Mouse (Mus musculus): ENCODE measurements at regions not wholly inside any gene's neighbourhood (a gene's known extent, or its start where the extent isn't known, plus 50 kb on each side); places are given as distances from the start of the nearest gene placed in this dataset.

DNA sequence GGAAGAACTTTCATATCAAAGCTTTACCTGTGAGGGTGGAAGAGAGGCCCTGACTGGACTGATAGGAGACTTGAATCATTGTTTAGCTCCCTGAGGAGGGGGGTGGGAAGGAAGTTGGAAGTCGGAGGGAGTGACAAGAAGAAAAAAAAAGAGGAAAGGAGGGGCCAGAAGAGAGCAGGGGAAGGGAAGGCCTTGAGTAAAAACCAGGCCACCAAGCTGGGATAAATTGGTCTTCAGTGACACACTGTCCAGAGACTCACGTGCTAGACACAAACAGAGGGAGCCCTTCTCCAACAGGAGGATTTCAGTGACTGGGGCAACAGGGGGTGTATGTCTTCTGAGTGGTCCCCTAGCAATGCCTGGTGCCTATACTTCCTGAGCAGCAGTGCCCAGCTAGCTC is 172.9 kb downstream of the Dact1 start:
- Histone ChIP-seq H3K9me3 (ENCODE audit: control insufficient read depth, low read length) (no peaks in the 10 kb centered on the region), H3K4me2 (ENCODE audit: low read depth) (no peak overlapping the region), H3K36me3 (replicated peaks; ENCODE audit: control insufficient read depth, insufficient read depth, low read depth) (no peaks in the 10 kb centered on the region), H3K9ac (replicated peaks) (no peak overlapping the region), H3K4me3 (ENCODE audit: insufficient read depth in 1 of 2, low read depth in 2 of 2, low read length in 2 of 2) (no peak overlapping the region), H3K27me3 (ENCODE audit: control insufficient read depth, insufficient read depth, low read length) (no peaks in the 10 kb centered on the region), H3K4me1 (replicated peaks; ENCODE audit: control insufficient read depth in 2 of 2, insufficient read depth in 2 of 2, low read length in 1 of 2) (peaks cover 0 to 4% of the 10 kb centered on the region in 2 experiments; a peak in 1 of 4 replicates), H3K27ac (no peak overlapping the region)
- 13% methylated on average over 2 of the region's 2 CpGs for WGBS (ENCODE audit: insufficient replicate concordance)
- TF ChIP-seq CTCF (IDR thresholded peaks at IDR 0.05; ENCODE audit: low read depth) (no peak), EP300 (IDR thresholded peaks at IDR 0.05; ENCODE audit: low read depth) (no peak)
- ATAC-seq (ENCODE audit: insufficient read depth), result no peak
- DNase-seq (ENCODE audit: low read depth in 3 of 3, low spot score in 3 of 3), result no peak

GRCm38 (mm10) chr12:71483536-71484165 is 174.0 kb downstream of the Dact1 start:
- ATAC-seq (ENCODE audit: insufficient read depth) (no peak), DNase-seq (ENCODE audit: low read depth in 3 of 3, low spot score in 3 of 3) (no peak)
- Histone ChIP-seq H3K4me2 (ENCODE audit: low read depth) (no peak overlapping the region), H3K27me3 (ENCODE audit: control insufficient read depth, insufficient read depth, low read length) (no peaks in the 10 kb centered on the region), H3K9ac (replicated peaks) (no peak overlapping the region), H3K4me3 (ENCODE audit: insufficient read depth in 1 of 2, low read depth in 2 of 2, low read length in 2 of 2) (no peak overlapping the region), H3K4me1 (replicated peaks; ENCODE audit: control insufficient read depth in 2 of 2, insufficient read depth in 2 of 2, low read length in 1 of 2) (peaks cover 0 to 4% of the 10 kb centered on the region in 2 experiments; a peak in 1 of 4 replicates), H3K36me3 (replicated peaks; ENCODE audit: control insufficient read depth, insufficient read depth, low read depth) (no peaks in the 10 kb centered on the region), H3K27ac (no peak overlapping the region), H3K9me3 (ENCODE audit: control insufficient read depth, low read length) (no peaks in the 10 kb centered on the region)
- WGBS (ENCODE audit: insufficient replicate concordance), result 65% methylated on average over 7 of the region's 7 CpGs
- TF ChIP-seq CTCF (IDR thresholded peaks at IDR 0.05; ENCODE audit: low read depth) (no peak), EP300 (IDR thresholded peaks at IDR 0.05; ENCODE audit: low read depth) (no peak)

GRCm38 (mm10) chr12:71484286-71484685 is 174.6 kb downstream of the Dact1 start:
- Histone ChIP-seq H3K36me3 (replicated peaks; ENCODE audit: control insufficient read depth, insufficient read depth, low read depth) (no peaks in the 10 kb centered on the region), H3K9ac (replicated peaks) (no peak overlapping the region), H3K4me3 (ENCODE audit: insufficient read depth in 1 of 2, low read depth in 2 of 2, low read length in 2 of 2) (no peak overlapping the region), H3K4me2 (ENCODE audit: low read depth) (no peak overlapping the region), H3K9me3 (ENCODE audit: control insufficient read depth, low read length) (no peaks in the 10 kb centered on the region), H3K27me3 (ENCODE audit: control insufficient read depth, insufficient read depth, low read length) (no peaks in the 10 kb centered on the region), H3K27ac (no peak overlapping the region), H3K4me1 (replicated peaks; ENCODE audit: control insufficient read depth in 2 of 2, insufficient read depth in 2 of 2, low read length in 1 of 2) (peaks cover 0 to 4% of the 10 kb centered on the region in 2 experiments; a peak in 1 of 4 replicates)
- 70% methylated on average over 5 of the region's 5 CpGs for WGBS (ENCODE audit: insufficient replicate concordance)
- DNase-seq (ENCODE audit: low read depth in 3 of 3, low spot score in 3 of 3), result no peak
- TF ChIP-seq CTCF (IDR thresholded peaks at IDR 0.05; ENCODE audit: low read depth) (no peak), EP300 (IDR thresholded peaks at IDR 0.05; ENCODE audit: low read depth) (no peak)
- ATAC-seq (ENCODE audit: insufficient read depth), result no peak

GRCm38 (mm10) chr12:71486078-71486477 is 176.4 kb downstream of the Dact1 start:
- ATAC-seq (ENCODE audit: insufficient read depth), result no peak
- no peak for DNase-seq (ENCODE audit: low read depth in 3 of 3, low spot score in 3 of 3)
- TF ChIP-seq EP300 (IDR thresholded peaks at IDR 0.05; ENCODE audit: low read depth), result no peak
- no peak for TF ChIP-seq CTCF (IDR thresholded peaks at IDR 0.05; ENCODE audit: low read depth)
- peaks cover 0 to 6% of the 10 kb centered on the region in 2 experiments; a peak in 2 of 4 replicates for H3K4me1 ChIP-seq (replicated peaks; ENCODE audit: control insufficient read depth in 2 of 2, insufficient read depth in 2 of 2, low read length in 1 of 2)
- no peaks in the 10 kb centered on the region for H3K27me3 ChIP-seq (ENCODE audit: control insufficient read depth, insufficient read depth, low read length)
- H3K9me3 ChIP-seq (ENCODE audit: control insufficient read depth, low read length), result no peaks in the 10 kb centered on the region
- H3K36me3 ChIP-seq (replicated peaks; ENCODE audit: control insufficient read depth, insufficient read depth, low read depth), result no peaks in the 10 kb centered on the region
- H3K4me3 ChIP-seq (ENCODE audit: insufficient read depth in 1 of 2, low read depth in 2 of 2, low read length in 2 of 2), result no peak overlapping the region
- no peak overlapping the region for H3K27ac ChIP-seq
- WGBS (ENCODE audit: insufficient replicate concordance), result 63% methylated on average over 12 of the region's 12 CpGs
- no peak overlapping the region for H3K9ac ChIP-seq (replicated peaks)
- H3K4me2 ChIP-seq (ENCODE audit: low read depth), result no peak overlapping the region

- Histone ChIP-seq H3K27ac (no peak overlapping the region), H3K9me3 (ENCODE audit: control insufficient read depth, low read length) (no peaks in the 10 kb centered on the region), H3K27me3 (ENCODE audit: control insufficient read depth, insufficient read depth, low read length) (no peaks in the 10 kb centered on the region), H3K4me3 (ENCODE audit: insufficient read depth in 1 of 2, low read depth in 2 of 2, low read length in 2 of 2) (no peak overlapping the region), H3K4me2 (ENCODE audit: low read depth) (no peak overlapping the region), H3K9ac (replicated peaks) (no peak overlapping the region), H3K4me1 (replicated peaks; ENCODE audit: control insufficient read depth in 2 of 2, insufficient read depth in 2 of 2, low read length in 1 of 2) (peaks cover 0 to 4% of the 10 kb centered on the region in 2 experiments; a peak in 2 of 4 replicates), H3K36me3 (replicated peaks; ENCODE audit: control insufficient read depth, insufficient read depth, low read depth) (no peaks in the 10 kb centered on the region)
- TF ChIP-seq EP300 (IDR thresholded peaks at IDR 0.05; ENCODE audit: low read depth) (no peak), CTCF (IDR thresholded peaks at IDR 0.05; ENCODE audit: low read depth) (no peak)
- DNase-seq (ENCODE audit: low read depth in 3 of 3, low spot score in 3 of 3), result no peak
- WGBS (ENCODE audit: insufficient replicate concordance), result 56% methylated on average over 6 of the region's 6 CpGs
- no peak for ATAC-seq (ENCODE audit: insufficient read depth)
These were observed 178.1 kb downstream of the Dact1 start for GRCm38 (mm10) chr12:71487591-71488435.

Measured in liver, embryonic 14.5 days (tissue).